Mouse (Mus musculus): Measurements from ENCODE around the gene Rdm1.
"Not testable (repeated sequence)": the region's sequence is repeated elsewhere in the genome, so short reads cannot be mapped to it uniquely, and the experiment has no call there.

Rdm1 gene

GRCm38 (mm10) chr11:101616948-101617767, 9.8 kb upstream of the Rdm1 start:
- DNase-seq (ENCODE audit: low spot score), result no peak

- peak; percentile 40 for DNase-seq (ENCODE audit: low spot score)
Measured at GRCm38 (mm10) chr11:101617849-101618248, 9.1 kb upstream of the Rdm1 start.

GRCm38 (mm10) chr11:101618596-101618995, 8.4 kb upstream of the Rdm1 start:
- DNase-seq (ENCODE audit: low spot score), result no peak

- not testable (repeated sequence) for DNase-seq (ENCODE audit: low spot score)
Measured at GRCm38 (mm10) chr11:101620022-101620655, 6.9 kb upstream of the Rdm1 start.

GRCm38 (mm10) chr11:101626649-101626994, 373 bp upstream of the Rdm1 start:
- peak; percentile 15 for DNase-seq (ENCODE audit: low spot score)

GRCm38 (mm10) chr11:101627857-101628559, 1.0 kb downstream of the Rdm1 start:
- DNase-seq (ENCODE audit: low spot score), result peak; percentile 81

- not testable (repeated sequence) for DNase-seq (ENCODE audit: low spot score)
Measured at GRCm38 (mm10) chr11:101628733-101629417, 1.9 kb downstream of the Rdm1 start.

GRCm38 (mm10) chr11:101635660-101636059, 8.7 kb downstream of the Rdm1 start:
- no peak for DNase-seq (ENCODE audit: low spot score)

- DNase-seq (ENCODE audit: low spot score), result no peak
Measured at GRCm38 (mm10) chr11:101639761-101640160, 12.8 kb downstream of the Rdm1 start.

- peak; percentile 67 for DNase-seq (ENCODE audit: low spot score)
Measured at GRCm38 (mm10) chr11:101640857-101641709, 14.1 kb downstream of the Rdm1 start.

- peak; percentile 30 for DNase-seq (ENCODE audit: low spot score)
Measured at GRCm38 (mm10) chr11:101641710-101642642, 15.0 kb downstream of the Rdm1 start.

GRCm38 (mm10) chr11:101642931-101643330, 15.9 kb downstream of the Rdm1 start:
- DNase-seq (ENCODE audit: low spot score), result no peak

GRCm38 (mm10) chr11:101644591-101644990, 17.6 kb downstream of the Rdm1 start:
- no peak for DNase-seq (ENCODE audit: low spot score)

- not testable (repeated sequence) for DNase-seq (ENCODE audit: low spot score)
Measured at GRCm38 (mm10) chr11:101645043-101645410, 18.0 kb downstream of the Rdm1 start.

- peak; percentile 63 for DNase-seq (ENCODE audit: low spot score)
Measured at GRCm38 (mm10) chr11:101645411-101646282, 18.7 kb downstream of the Rdm1 start.

- not testable (repeated sequence) for DNase-seq (ENCODE audit: low spot score)
Measured at GRCm38 (mm10) chr11:101646283-101646794, 19.3 kb downstream of the Rdm1 start.

GRCm38 (mm10) chr11:101647093-101647492, 20.1 kb downstream of the Rdm1 start:
- DNase-seq (ENCODE audit: low spot score), result not testable (repeated sequence)

GRCm38 (mm10) chr11:101656356-101656755, 29.4 kb downstream of the Rdm1 start:
- no peak for DNase-seq (ENCODE audit: low spot score)

GRCm38 (mm10) chr11:101657528-101657885, 30.5 kb downstream of the Rdm1 start:
- no peak for DNase-seq (ENCODE audit: low spot score)

Data from T-cell, adult 2 months (primary cell).